Mouse (Mus musculus) T-helper 2 cell (primary cell): Measurements from ENCODE around the gene Mtx1.

Experiments used
- in situ Hi-C: fragments of 300-600 bp; cut with MboI, MseI; formaldehyde crosslinking; loops from one replicate; pipeline ENCODE4 v1.15.1; 2025; ENCODE audit warnings: high pct_unique_total_duplicates

Gene Mtx1

GRCm38 (mm10) chr3:89226900-89227299 lies at the start of gene Mtx1:
Gene Mtx1 (minus strand): TSS chr3:89227088.
- in situ Hi-C loops, result no loop called here

GRCm38 (mm10) chr3:89276061-89276460 lies 49.2 kb upstream of the Mtx1 start:
- in situ Hi-C loops, result no loop called here

GRCm38 (mm10) chr3:89271760-89272159 lies 44.9 kb upstream of the Mtx1 start:
- in situ Hi-C loops, result no loop called here

GRCm38 (mm10) chr3:89270891-89271290 lies 44.0 kb upstream of the Mtx1 start:
- in situ Hi-C loops, result no loop called here

GRCm38 (mm10) chr3:89270051-89270755 lies 43.3 kb upstream of the Mtx1 start, which contains the start of gene Slc50a1:
Gene Slc50a1 (minus strand): TSS chr3:89270570.
- in situ Hi-C loops, result no loop called here

- in situ Hi-C loops, result no loop called here
Observed at GRCm38 (mm10) chr3:89268916-89269315, 42.0 kb upstream of the Mtx1 start.

- in situ Hi-C loops, result no loop called here
Observed at GRCm38 (mm10) chr3:89266439-89266893, 39.6 kb upstream of the Mtx1 start.

GRCm38 (mm10) chr3:89262417-89262816 lies 35.5 kb upstream of the Mtx1 start:
- in situ Hi-C loops, result no loop called here

- in situ Hi-C loops, result no loop called here
Observed at GRCm38 (mm10) chr3:89260211-89260610, 33.3 kb upstream of the Mtx1 start.

- in situ Hi-C loops, result no loop called here
Observed at GRCm38 (mm10) chr3:89259076-89259475, 32.2 kb upstream of the Mtx1 start, which contains the start of gene Dpm3. Gene Dpm3 (plus strand): TSS chr3:89259358.

- in situ Hi-C loops, result no loop called here
Observed at GRCm38 (mm10) chr3:89256177-89256576, 29.3 kb upstream of the Mtx1 start.

- in situ Hi-C loops, result no loop called here
Observed at GRCm38 (mm10) chr3:89254994-89255393, 28.1 kb upstream of the Mtx1 start.

GRCm38 (mm10) chr3:89251365-89251895 lies 24.5 kb upstream of the Mtx1 start:
- in situ Hi-C loops, result no loop called here

- in situ Hi-C loops, result no loop called here
Observed at GRCm38 (mm10) chr3:89250435-89251040, 23.6 kb upstream of the Mtx1 start.

- in situ Hi-C loops, result loop anchor here (5.0 to 10.0 kb wide), 2 partner anchors 35 to 1323 kb away; partner anchors contain the start of gene Efna1
Observed at GRCm38 (mm10) chr3:89247466-89247865, 20.6 kb upstream of the Mtx1 start.

- in situ Hi-C loops, result loop anchor here (5.0 to 10.0 kb wide), 2 partner anchors 36 to 1322 kb away; partner anchors contain the start of gene Efna1
Observed at GRCm38 (mm10) chr3:89246261-89247100, 19.6 kb upstream of the Mtx1 start, which contains the start of gene Trim46. Gene Trim46 (minus strand): TSS chr3:89246309.

- in situ Hi-C loops, result loop anchor here (5.0 to 10.0 kb wide), 2 partner anchors 37 to 1321 kb away; partner anchors contain the start of gene Efna1
Observed at GRCm38 (mm10) chr3:89245688-89246171, 18.8 kb upstream of the Mtx1 start, which contains the start of gene Krtcap2. Gene Krtcap2 (plus strand): TSS chr3:89245966.

- in situ Hi-C loops, result loop anchor here (5.0 to 10.0 kb wide), 2 partner anchors 37 to 1320 kb away; partner anchors contain the start of gene Efna1
Observed at GRCm38 (mm10) chr3:89244982-89245687, 18.2 kb upstream of the Mtx1 start.

GRCm38 (mm10) chr3:89244158-89244981 lies 17.5 kb upstream of the Mtx1 start:
- in situ Hi-C loops, result loop anchor here (10.0 kb wide), 1 partner anchor 1320 kb away; no protein-coding TSS in a partner anchor
